Mouse (Mus musculus) left cerebral cortex, postnatal 25 days (tissue): Measurements from ENCODE around the gene Zfp697. TPM values are rescaled to one million over a fixed set of nuclear protein-coding genes. Genes with fewer than 3 reads are reported as not detected.
"Not testable (repeated sequence)": the region's sequence is repeated elsewhere in the genome, so short reads cannot be mapped to it uniquely, and the experiment has no call there.

Experiments used
- DNase-seq, 2 experiments: peaks; one replicate each; pipeline ENCODE4 v3.0.0; 2022; ENCODE audit warnings: low spot score in 2 of 2, mixed read lengths in 1 of 2
- intact Hi-C: fragments of 180-260 bp; cut with DNase I; formaldehyde crosslinking; loops from one replicate; pipeline ENCODE4 v1.15.1; 2025
- total RNA-seq, 2 experiments: library from RNA; stranded (reverse); gene quantifications; 2 replicates each; pipeline ENCODE4 v1.2.3; 2021

Gene Zfp697
- total RNA-seq, 2 experiments from 2014 or later, result 33.6 to 34.9 TPM

- intact Hi-C loops, result not testable (repeated sequence)
Measured at GRCm38 (mm10) chr3:98581024-98581423, 198.8 kb downstream of the Zfp697 start.

GRCm38 (mm10) chr3:98582202-98582601 lies 199.9 kb downstream of the Zfp697 start:
- DNase-seq, intact Hi-C loops: not testable (repeated sequence)

More at GRCm38 (mm10) chr3:98581024-98581423, 198.8 kb downstream of the Zfp697 start:
- peak; percentile 75 to 87 for DNase-seq

- DNase-seq, intact Hi-C loops: not testable (repeated sequence)
Measured at GRCm38 (mm10) chr3:98582622-98583021, 200.4 kb downstream of the Zfp697 start.

GRCm38 (mm10) chr3:98587721-98588120 lies 205.5 kb downstream of the Zfp697 start:
- no peak for DNase-seq
- intact Hi-C loops, result no loop called here

GRCm38 (mm10) chr3:98588707-98589106 lies 206.4 kb downstream of the Zfp697 start, which contains the start of gene Gm10681:
TSS of gene Gm10681 (minus strand) at chr3:98588807.
- intact Hi-C loops, result no loop called here
- DNase-seq, result no peak

- DNase-seq, intact Hi-C loops: not testable (repeated sequence)
Measured at GRCm38 (mm10) chr3:98613540-98613939, 231.3 kb downstream of the Zfp697 start.

- intact Hi-C loops, result no loop called here
- DNase-seq, result no peak
Measured at GRCm38 (mm10) chr3:98613963-98614362, 231.7 kb downstream of the Zfp697 start.

GRCm38 (mm10) chr3:98614406-98614927 lies 232.2 kb downstream of the Zfp697 start:
- intact Hi-C loops, DNase-seq: not testable (repeated sequence)

GRCm38 (mm10) chr3:98616244-98616643 lies 234.0 kb downstream of the Zfp697 start:
- intact Hi-C loops, DNase-seq: not testable (repeated sequence)

- DNase-seq, intact Hi-C loops: not testable (repeated sequence)
Measured at GRCm38 (mm10) chr3:98616786-98617185, 234.5 kb downstream of the Zfp697 start.

GRCm38 (mm10) chr3:98629633-98630032 lies 247.4 kb downstream of the Zfp697 start:
- intact Hi-C loops, result no loop called here
- no peak for DNase-seq

GRCm38 (mm10) chr3:98630152-98630551 lies 247.9 kb downstream of the Zfp697 start, which contains the start of gene Hsd3b5:
TSS of gene Hsd3b5 (minus strand) at chr3:98630252.
- intact Hi-C loops, result no loop called here

GRCm38 (mm10) chr3:98635145-98635544 lies 252.9 kb downstream of the Zfp697 start:
- no peak for DNase-seq
- intact Hi-C loops, result no loop called here

More at GRCm38 (mm10) chr3:98630152-98630551, 247.9 kb downstream of the Zfp697 start, which contains the start of gene Hsd3b5:
- DNase-seq, result no peak

GRCm38 (mm10) chr3:98680786-98681185 lies 298.5 kb downstream of the Zfp697 start:
- intact Hi-C loops, result no loop called here
- DNase-seq, result no peak

GRCm38 (mm10) chr3:98682401-98682800 lies 300.1 kb downstream of the Zfp697 start:
- DNase-seq, result no peak
- intact Hi-C loops, result no loop called here

GRCm38 (mm10) chr3:98720740-98721139 lies 338.5 kb downstream of the Zfp697 start:
- DNase-seq, result no peak
- intact Hi-C loops, result no loop called here

- no peak for DNase-seq
- intact Hi-C loops, result no loop called here
Measured at GRCm38 (mm10) chr3:98724376-98724775, 342.1 kb downstream of the Zfp697 start, which contains the start of gene Hsd3b2. TSS of gene Hsd3b2 (minus strand) at chr3:98724543.

GRCm38 (mm10) chr3:98726281-98726680 lies 344.0 kb downstream of the Zfp697 start:
- DNase-seq, result no peak
- intact Hi-C loops, result no loop called here

GRCm38 (mm10) chr3:98733724-98734123 lies 351.5 kb downstream of the Zfp697 start:
- DNase-seq, result no peak
- intact Hi-C loops, result no loop called here

- intact Hi-C loops, result no loop called here
- DNase-seq, result no peak
Measured at GRCm38 (mm10) chr3:98734340-98734739, 352.1 kb downstream of the Zfp697 start.

GRCm38 (mm10) chr3:98741043-98741442 lies 358.8 kb downstream of the Zfp697 start:
- intact Hi-C loops, DNase-seq: not testable (repeated sequence)
